Mouse (Mus musculus): ENCODE results near the gene Dgat2.

The Dgat2 gene

DNA sequence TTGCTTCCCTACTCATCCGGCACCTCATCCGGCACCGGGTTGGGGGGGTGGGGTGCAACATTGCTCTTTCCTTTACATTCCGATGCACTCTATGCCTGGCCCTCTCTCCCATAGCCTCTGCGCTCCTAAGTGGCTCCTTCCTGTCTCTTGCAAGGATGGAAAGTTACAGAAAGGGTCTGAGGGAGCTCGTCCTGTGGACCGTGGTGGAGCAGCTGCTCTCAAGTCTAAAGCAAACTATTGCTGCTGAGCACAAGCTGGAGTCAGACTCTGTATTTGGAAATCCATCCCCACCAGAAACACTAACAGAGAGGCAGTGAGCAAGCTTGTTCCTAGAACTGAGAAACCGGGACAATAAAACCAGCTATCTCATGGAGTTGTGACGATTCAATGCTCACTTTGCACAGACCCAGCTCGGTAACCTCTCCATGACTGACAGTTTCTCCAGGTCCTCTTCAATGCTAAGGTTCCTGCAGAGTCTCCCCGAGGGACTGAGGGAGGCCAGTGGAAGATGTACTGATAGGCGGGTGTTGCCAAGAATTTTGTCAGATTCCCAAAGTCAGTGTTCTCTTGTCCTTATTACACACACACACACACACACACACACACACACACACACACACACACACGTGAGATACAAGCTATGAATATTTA lies 42.6 kb downstream of the Dgat2 start:
- DNase-seq (ENCODE audit: low spot score in 2 of 2) = no peak

DNA sequence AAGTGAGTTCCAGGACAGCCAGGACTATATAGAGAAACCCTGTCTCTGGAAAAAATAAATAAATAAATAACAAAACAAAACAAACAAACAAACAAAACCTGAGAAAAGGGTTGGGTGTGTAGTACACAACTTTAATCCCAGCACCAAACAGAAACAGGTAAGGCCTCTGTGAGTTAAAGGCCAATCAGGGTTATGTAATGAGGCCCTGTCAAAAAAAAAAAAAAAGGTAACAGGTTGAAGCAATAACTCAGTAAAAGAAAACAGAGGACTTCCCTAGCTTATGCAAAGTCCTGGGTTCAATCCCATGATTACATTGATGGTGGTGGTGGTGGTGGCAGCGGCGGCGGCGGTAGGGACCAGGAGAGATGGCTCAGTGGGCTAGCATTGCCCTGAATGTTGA lies 45.0 kb downstream of the Dgat2 start:
- DNase-seq (ENCODE audit: low spot score in 2 of 2) = no peak

- DNase-seq (ENCODE audit: low spot score in 2 of 2) = no peak
Observed at GRCm38 (mm10) chr7:99136789-99137188, 45.7 kb downstream of the Dgat2 start.

DNA sequence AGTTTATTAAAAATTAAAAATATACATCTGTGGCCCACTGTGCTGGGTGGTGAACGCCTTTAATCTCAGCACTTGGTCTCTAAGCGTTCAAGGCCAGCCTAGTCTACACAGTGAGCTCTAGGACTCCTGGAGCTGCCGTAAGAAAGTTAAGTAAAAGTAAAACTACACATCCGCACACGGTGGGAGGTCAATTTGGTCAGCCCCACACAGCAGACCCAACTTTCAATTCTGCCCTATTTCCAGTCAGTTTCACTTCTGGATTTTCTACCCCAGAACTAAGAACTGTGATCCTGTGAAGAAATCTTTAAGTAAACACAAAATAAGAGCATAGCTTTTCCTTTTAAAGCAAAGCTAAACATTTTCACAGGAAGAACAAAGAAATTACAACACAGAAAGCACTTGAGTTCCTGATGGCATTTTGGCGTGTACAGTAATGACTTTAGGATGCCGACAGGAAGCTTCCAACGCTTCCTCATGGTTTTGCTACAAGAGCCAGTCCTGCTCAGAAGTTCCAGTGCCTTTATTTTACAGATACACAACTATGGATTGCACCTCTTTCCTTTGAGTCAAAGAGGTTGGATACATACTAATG lies 48.6 kb downstream of the Dgat2 start:
- DNase-seq (ENCODE audit: low spot score in 2 of 2) = no peak

GRCm38 (mm10) chr7:99132597-99132996 lies 49.9 kb downstream of the Dgat2 start:
- DNase-seq (ENCODE audit: low spot score in 2 of 2) = no peak

DNA sequence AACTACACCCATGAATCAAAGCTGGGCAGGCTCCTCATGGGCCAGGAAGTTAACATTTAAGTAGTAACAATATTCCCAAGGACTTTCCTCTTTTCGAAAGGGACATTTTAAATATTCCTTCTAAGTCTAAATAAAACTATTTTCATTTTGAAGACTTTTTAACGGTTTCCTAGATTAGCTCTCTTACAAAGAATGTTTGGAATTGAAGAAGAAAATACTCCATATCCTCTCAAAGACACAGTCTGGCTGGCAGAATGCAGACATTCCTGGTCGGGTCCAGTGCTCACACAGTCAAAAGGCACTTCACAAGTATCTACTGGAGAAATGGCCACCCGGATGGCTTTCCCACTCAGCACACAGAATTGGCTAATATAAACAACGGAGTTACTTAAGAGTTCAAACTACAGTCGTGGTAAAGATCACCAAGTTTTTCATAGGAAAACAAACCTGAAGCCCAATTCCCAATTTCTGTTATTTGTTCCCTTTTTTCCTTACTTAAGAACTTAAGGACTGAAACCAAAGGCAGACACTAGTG lies 50.6 kb downstream of the Dgat2 start:
- DNase-seq (ENCODE audit: low spot score in 2 of 2) = no peak

GRCm38 (mm10) chr7:99128965-99129364 lies 53.6 kb downstream of the Dgat2 start:
- no peak for DNase-seq (ENCODE audit: low spot score in 2 of 2)

DNA sequence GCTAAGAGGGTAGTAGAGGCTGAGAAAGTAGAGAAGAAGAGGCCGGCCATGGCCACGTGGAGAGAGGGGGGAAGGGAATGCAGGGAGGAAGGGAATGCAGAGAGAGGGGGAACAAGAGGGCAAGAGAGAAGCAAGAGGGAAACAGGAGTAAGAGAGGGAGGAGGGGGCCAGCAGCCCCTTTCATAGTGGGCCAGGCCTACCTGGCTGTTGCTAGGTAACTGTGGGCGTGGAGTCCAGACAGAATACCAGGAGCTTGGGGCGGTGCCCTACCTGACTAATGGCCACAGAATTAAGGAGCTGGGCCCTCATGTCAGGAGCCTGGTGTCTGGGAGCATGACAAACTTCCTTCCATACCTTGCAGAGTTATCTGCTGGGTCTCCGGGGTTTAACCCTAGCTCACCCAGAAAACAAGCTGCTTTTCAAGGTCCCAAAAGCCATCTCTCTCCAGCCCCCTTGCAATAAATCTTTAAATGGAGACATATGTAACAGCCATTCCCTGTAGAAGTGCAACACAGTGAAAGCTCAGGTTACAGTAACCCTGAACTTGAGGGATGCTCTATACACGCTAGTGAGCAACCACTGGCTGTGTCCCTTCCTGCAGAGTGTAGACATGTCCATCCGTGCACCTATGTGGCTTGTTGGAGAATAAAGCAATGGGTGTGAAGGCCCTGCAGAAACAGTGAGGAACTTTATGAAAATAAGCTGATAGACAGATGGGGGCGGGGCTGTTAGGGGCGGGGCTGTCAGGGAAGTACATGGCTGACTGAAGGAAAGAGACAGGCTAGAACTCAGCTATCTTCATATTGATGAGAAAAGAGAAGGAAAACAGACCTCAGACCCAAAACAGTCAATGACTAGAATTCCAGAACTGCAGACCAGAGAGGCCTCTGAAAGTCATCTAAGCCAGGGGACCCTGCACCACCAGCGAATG lies 54.2 kb downstream of the Dgat2 start:
- no peak for DNase-seq (ENCODE audit: low spot score in 2 of 2)

DNA sequence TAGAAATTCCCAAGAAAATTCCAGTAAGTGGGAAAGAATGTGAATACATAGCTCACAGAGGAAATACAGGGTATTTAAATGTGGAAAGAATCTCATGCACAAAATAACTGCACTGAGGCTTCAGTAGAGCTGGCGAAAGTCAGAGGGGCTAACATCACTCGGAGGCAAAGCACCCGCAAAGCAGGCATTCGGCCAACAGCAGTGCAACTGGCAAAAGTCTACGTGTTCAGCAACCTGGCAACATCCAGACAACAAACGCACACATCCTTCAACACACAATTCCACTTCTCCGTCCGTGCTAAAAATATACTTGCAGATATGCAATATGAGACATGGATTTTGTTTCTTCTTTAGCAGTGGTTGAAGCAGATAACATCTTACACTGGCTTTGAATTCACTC lies 56.5 kb downstream of the Dgat2 start:
- DNase-seq (ENCODE audit: low spot score in 2 of 2) = no peak

- no peak for DNase-seq (ENCODE audit: low spot score in 2 of 2)
Observed at GRCm38 (mm10) chr7:99122651-99123050, 59.9 kb downstream of the Dgat2 start.

GRCm38 (mm10) chr7:99120865-99121521 lies 61.5 kb downstream of the Dgat2 start:
- no peak for DNase-seq (ENCODE audit: low spot score in 2 of 2)

GRCm38 (mm10) chr7:99120082-99120481 lies 62.4 kb downstream of the Dgat2 start:
- DNase-seq (ENCODE audit: low spot score in 2 of 2) = no peak

DNA sequence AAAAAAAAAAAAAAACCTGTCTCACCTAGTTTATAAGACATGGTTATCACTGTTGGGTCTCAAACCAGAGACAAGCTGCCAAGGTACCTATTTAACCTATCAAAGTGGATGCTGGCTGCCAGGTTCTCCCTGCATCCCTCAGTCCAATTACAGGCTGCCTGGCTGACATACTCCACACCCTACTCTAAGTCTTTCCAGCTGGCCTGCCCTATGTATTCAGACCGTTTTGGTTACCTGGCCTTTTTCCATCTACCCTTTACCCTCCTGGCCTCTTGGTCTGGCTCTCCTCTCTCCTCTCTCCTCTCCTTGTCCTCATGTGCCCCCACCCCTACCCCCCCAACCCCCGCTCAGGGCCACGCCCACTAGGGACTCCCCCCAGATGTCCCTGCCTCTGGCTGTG lies 65.7 kb downstream of the Dgat2 start:
- no peak for DNase-seq (ENCODE audit: low spot score in 2 of 2)

DNA sequence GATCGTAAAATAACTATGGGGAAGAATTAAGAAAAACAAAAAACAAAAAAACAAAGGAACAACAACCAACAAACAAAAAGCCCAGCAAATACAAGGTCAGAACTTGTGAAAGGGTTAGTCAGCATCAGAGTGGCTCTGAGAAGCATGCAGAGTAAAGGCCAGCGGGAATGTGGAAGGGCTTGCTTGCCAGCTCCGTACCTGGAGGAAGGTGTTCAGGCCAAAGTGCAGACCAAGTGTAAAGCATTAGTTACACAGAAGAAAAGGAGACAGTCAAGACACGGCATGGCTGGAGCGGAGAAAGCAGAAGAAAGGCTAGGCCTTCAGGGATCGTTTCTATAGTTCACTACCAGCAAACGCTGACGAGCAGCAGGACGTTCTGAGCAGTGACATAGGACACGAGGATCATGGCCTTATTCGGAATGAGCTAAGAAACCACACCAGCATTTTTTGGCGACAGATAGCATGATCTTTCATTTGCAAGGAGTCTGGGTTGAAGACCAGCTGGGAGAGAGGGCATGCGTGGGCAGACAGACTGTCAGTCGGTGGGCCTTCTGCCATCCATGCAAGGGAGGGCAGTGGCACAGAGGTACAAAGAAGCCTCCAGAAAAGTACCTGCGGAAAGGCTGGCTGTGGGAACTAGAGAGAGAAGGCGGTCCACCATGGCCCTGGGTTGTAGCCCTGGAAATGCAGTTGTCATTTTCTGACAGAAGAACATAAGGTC lies 68.4 kb downstream of the Dgat2 start:
- DNase-seq (ENCODE audit: low spot score in 2 of 2) = no peak

- DNase-seq (ENCODE audit: low spot score in 2 of 2) = no peak
Observed at GRCm38 (mm10) chr7:99107566-99107965, 75.0 kb downstream of the Dgat2 start.

DNA sequence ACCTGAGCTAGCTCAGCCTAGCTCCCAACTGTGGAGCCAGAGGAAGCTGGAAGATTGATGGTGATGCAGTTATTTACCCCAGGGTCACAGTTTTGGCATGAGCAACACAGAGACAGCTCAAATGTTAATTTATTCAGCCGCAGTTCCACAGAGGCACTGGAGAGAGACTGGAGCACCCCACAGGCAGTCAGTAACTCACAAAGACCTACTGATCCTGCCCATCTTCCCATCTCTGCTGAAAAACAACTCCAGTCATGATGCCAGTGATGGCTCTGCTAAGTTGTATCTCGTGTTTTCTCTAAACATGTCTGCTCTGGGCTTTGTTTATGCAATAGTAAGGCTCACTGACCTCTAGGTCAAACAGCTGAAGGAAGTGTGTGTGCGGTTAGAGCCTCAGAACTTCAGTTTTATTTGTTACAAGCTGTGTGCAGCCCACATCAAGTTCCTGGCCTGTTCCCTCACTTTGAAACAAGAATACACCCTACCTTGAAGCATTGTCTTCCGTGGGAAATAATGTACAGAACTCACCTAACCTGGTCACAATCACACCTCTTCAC lies 75.7 kb downstream of the Dgat2 start:
- DNase-seq (ENCODE audit: low spot score in 2 of 2) = no peak
